8 mouse cellular contexts compared by ENCODE assay signal in the genomic region with DNA sequence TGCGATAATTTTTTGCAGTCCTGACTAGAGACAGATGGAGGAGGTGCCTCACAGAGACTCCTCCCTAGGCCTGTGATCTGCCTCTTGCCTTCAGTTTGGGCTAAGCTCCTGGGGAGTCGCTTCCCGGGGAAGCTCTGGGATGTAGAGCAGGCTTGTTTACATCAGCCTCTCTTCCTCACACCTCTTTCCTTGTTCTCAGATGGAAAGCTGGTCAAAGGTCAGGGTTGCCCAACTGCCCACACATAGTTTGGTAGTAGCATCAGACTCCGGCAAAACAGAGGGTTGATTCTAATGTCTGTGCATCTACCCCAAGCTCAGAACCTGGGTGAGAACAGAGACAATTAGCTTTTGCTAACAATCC.
DNase-seq lines count a peak whose midpoint lies in the region; ATAC-seq and TF ChIP-seq lines count a peak whose summit lies in the region.

No protein-coding gene starts in this region.

- H3K36me3 ChIP-seq in midbrain, embryonic 12.5 days = no peaks in the 10 kb centered on the region
- H3K36me3 ChIP-seq in midbrain, postnatal 0 days (ENCODE audit: insufficient read depth, low read length) = no peaks in the 10 kb centered on the region
- no peaks in the 10 kb centered on the region for H3K36me3 ChIP-seq in forebrain, embryonic 16.5 days (ENCODE audit: control insufficient read depth, insufficient read depth)
- H3K36me3 ChIP-seq in intestine, embryonic 14.5 days (ENCODE audit: control insufficient read depth, insufficient read depth, low read length) = no peaks in the 10 kb centered on the region

- H3K27ac ChIP-seq in midbrain, embryonic 12.5 days (replicated peaks) = peak overlapping the region; percentile 54; the same call in 1 of the 2 replicates
- no peak overlapping the region for H3K27ac ChIP-seq in midbrain, postnatal 0 days (ENCODE audit: low read depth, low read length)
- peak overlapping the region; percentile 39 for H3K27ac ChIP-seq in forebrain, embryonic 16.5 days (ENCODE audit: low read length)
- peak overlapping the region; percentile 70 for H3K27ac ChIP-seq in intestine, embryonic 14.5 days (ENCODE audit: low read depth)

- peaks cover 15% of the 10 kb centered on the region for H3K4me1 ChIP-seq in midbrain, embryonic 12.5 days
- H3K4me1 ChIP-seq in midbrain, postnatal 0 days (ENCODE audit: insufficient read depth, low read length) = no peaks in the 10 kb centered on the region
- H3K4me1 ChIP-seq in forebrain, embryonic 16.5 days (replicated peaks; ENCODE audit: control insufficient read depth, insufficient read depth, low read length) = peaks cover 14% of the 10 kb centered on the region
- peaks cover 22% of the 10 kb centered on the region for H3K4me1 ChIP-seq in intestine, embryonic 14.5 days (replicated peaks; ENCODE audit: control insufficient read depth, insufficient read depth, low read length)

- no peak for TF ChIP-seq CTCF in midbrain, postnatal 0 days (IDR thresholded peaks at IDR 0.05)

- 10% methylated on average over 4 of the region's 4 CpGs for WGBS in midbrain, embryonic 12.5 days
- 15% methylated on average over 4 of the region's 4 CpGs for WGBS in midbrain, postnatal 0 days
- 10% methylated on average over 4 of the region's 4 CpGs for WGBS in forebrain, embryonic 16.5 days
- WGBS in intestine, embryonic 14.5 days = 5% methylated on average over 4 of the region's 4 CpGs

- no peaks in the 10 kb centered on the region for H3K9me3 ChIP-seq in midbrain, embryonic 12.5 days
- no peaks in the 10 kb centered on the region for H3K9me3 ChIP-seq in midbrain, postnatal 0 days (ENCODE audit: low read length)
- H3K9me3 ChIP-seq in forebrain, embryonic 16.5 days (ENCODE audit: control insufficient read depth, low read length) = no peaks in the 10 kb centered on the region
- no peaks in the 10 kb centered on the region for H3K9me3 ChIP-seq in intestine, embryonic 14.5 days (ENCODE audit: control insufficient read depth, low read length)

- H3K9ac ChIP-seq in midbrain, embryonic 12.5 days (replicated peaks) = no peak overlapping the region
- no peak overlapping the region for H3K9ac ChIP-seq in midbrain, postnatal 0 days (replicated peaks; ENCODE audit: low read length, poor library complexity, severe bottlenecking)
- no peak overlapping the region for H3K9ac ChIP-seq in forebrain, embryonic 16.5 days (replicated peaks; ENCODE audit: low read depth, low read length)
- 0 out of 2 replicates have a peak overlapping the region, but pooled peaks have one; percentile 8 for H3K9ac ChIP-seq in intestine, embryonic 14.5 days (ENCODE audit: low read length)

- H3K4me3 ChIP-seq in midbrain, embryonic 12.5 days = no peak overlapping the region
- no peak overlapping the region for H3K4me3 ChIP-seq in midbrain, postnatal 0 days (ENCODE audit: low read depth, low read length)
- H3K4me3 ChIP-seq in forebrain, embryonic 16.5 days (replicated peaks; ENCODE audit: low read length) = no peak overlapping the region
- no peak overlapping the region for H3K4me3 ChIP-seq in intestine, embryonic 14.5 days (ENCODE audit: low read depth, low read length)

- ATAC-seq in midbrain, embryonic 12.5 days (ENCODE audit: low FRiP score, low read depth) = no peak
- ATAC-seq in midbrain, postnatal 0 days (ENCODE audit: low FRiP score) = no peak; the same call in 1 of the 2 replicates
- peak; percentile 45 for ATAC-seq in forebrain, embryonic 16.5 days
- ATAC-seq in intestine, embryonic 14.5 days (replicated peaks; ENCODE audit: low FRiP score, low TSS enrichment, low read depth) = peak; percentile 60

- no peak overlapping the region for H3K4me2 ChIP-seq in midbrain, embryonic 12.5 days (replicated peaks)
- H3K4me2 ChIP-seq in midbrain, postnatal 0 days (ENCODE audit: low read depth, low read length, poor library complexity, severe bottlenecking) = no peak overlapping the region
- H3K4me2 ChIP-seq in forebrain, embryonic 16.5 days (ENCODE audit: low read length) = no peak overlapping the region
- peak overlapping the region; percentile 28 for H3K4me2 ChIP-seq in intestine, embryonic 14.5 days (ENCODE audit: low read length)

- no peak for DNase-seq in midbrain, postnatal 0 days (ENCODE audit: low spot score)
- no peak for DNase-seq in intestine, embryonic 14.5 days (ENCODE audit: low spot score)
- DNase-seq in lung, adult 18-20 months = peak; percentile 62 to 72
- DNase-seq in urinary bladder, postnatal 36 days (ENCODE audit: low spot score in 2 of 2) = peak; percentile 20 to 56
- no peak for DNase-seq in layer of hippocampus, postnatal 25 days (ENCODE audit: extremely low spot score in 1 of 2, low spot score in 1 of 2)
- DNase-seq in right cerebral cortex, postnatal 14 days = no peak

- no peaks in the 10 kb centered on the region for H3K27me3 ChIP-seq in midbrain, embryonic 12.5 days
- H3K27me3 ChIP-seq in midbrain, postnatal 0 days (ENCODE audit: insufficient read depth, low read length) = no peaks in the 10 kb centered on the region
- no peaks in the 10 kb centered on the region for H3K27me3 ChIP-seq in forebrain, embryonic 16.5 days (replicated peaks; ENCODE audit: control insufficient read depth, insufficient read depth, low read length)
- no peaks in the 10 kb centered on the region for H3K27me3 ChIP-seq in intestine, embryonic 14.5 days (replicated peaks; ENCODE audit: control insufficient read depth, insufficient read depth, low read length)

Comparison
In these comparisons a context has a peak if more than half of its experiments do, and no peak if none do; other contexts are left out.
1. ATAC-seq: peak in forebrain, embryonic 16.5 days (single experiment) and intestine, embryonic 14.5 days (single experiment); none in midbrain, embryonic 12.5 days (single experiment) and midbrain, postnatal 0 days (single experiment).
2. DNase-seq: peak in lung, adult 18-20 months (2 of 2) and urinary bladder, postnatal 36 days (2 of 2); none in midbrain, postnatal 0 days (single experiment), intestine, embryonic 14.5 days (single experiment), layer of hippocampus, postnatal 25 days (0 of 2) and right cerebral cortex, postnatal 14 days (single experiment).